Mouse (Mus musculus) E14TG2a.4 (cell line): ENCODE measurements around the gene Gm15319.
"Not testable (repeated sequence)": the region's sequence is repeated elsewhere in the genome, so short reads cannot be mapped to it uniquely, and the experiment has no call there.

Source experiments
- CTCF ChIP-seq: conservative IDR thresholded peaks from 2 replicates; pipeline ENCODE4 v1.5.1; 2014; ENCODE audit warnings: low read length
- POU5F1 ChIP-seq: IDR thresholded peaks from 2 replicates; pipeline ENCODE4 v1.6.1; 2014; ENCODE audit warnings: low read length, borderline replicate concordance

- TF ChIP-seq POU5F1, result not testable (repeated sequence)
- TF ChIP-seq CTCF, result peak; percentile 29; the same call in 1 of the 2 replicates
Observed at GRCm38 (mm10) chr8:20389363-20389739, 26.3 kb upstream of the Gm15319 start.
